Mouse (Mus musculus) G1E-ER4 (cell line): ENCODE measurements around the gene Mrps2. TPM values are rescaled to one million over a fixed set of nuclear protein-coding genes. Genes with fewer than 3 reads are reported as not detected.

ENCODE experiments used
- GATA1 ChIP-seq: IDR thresholded peaks from one replicate; pipeline ENCODE4 v1.8.0; 2012; ENCODE audit warnings: low read length, inconsistent platforms
- polyA plus RNA-seq: library from polyadenylated mRNA; stranded (reverse); fragments of >175 nt; gene quantifications from 2 replicates; pipeline ENCODE4 v1.2.3, GENCODE M21; 2012

Gene Mrps2
- polyA plus RNA-seq, 1 experiment, result 92.9 TPM

GRCm38 (mm10) chr2:28505795-28506194, 37.9 kb downstream of the Mrps2 start, which contains the start of gene Gm10134:
Gene Gm10134, plus strand, starts transcription at chr2:28506095.
- TF ChIP-seq GATA1, result no peak

GRCm38 (mm10) chr2:28506291-28506690, 38.4 kb downstream of the Mrps2 start:
- TF ChIP-seq GATA1, result no peak

- no peak for TF ChIP-seq GATA1
Measured at GRCm38 (mm10) chr2:28512798-28513401, 45.0 kb downstream of the Mrps2 start, which contains the start of gene Ralgds. Gene Ralgds, plus strand, starts transcription at chr2:28513125.

- TF ChIP-seq GATA1, result no peak
Measured at GRCm38 (mm10) chr2:28513431-28514370, 45.8 kb downstream of the Mrps2 start.

- no peak for TF ChIP-seq GATA1
Measured at GRCm38 (mm10) chr2:28514489-28514888, 46.6 kb downstream of the Mrps2 start.

GRCm38 (mm10) chr2:28517206-28517909, 49.5 kb downstream of the Mrps2 start:
- no peak for TF ChIP-seq GATA1

- no peak for TF ChIP-seq GATA1
Measured at GRCm38 (mm10) chr2:28518231-28518630, 50.4 kb downstream of the Mrps2 start.

GRCm38 (mm10) chr2:28520581-28520980, 52.7 kb downstream of the Mrps2 start:
- TF ChIP-seq GATA1, result no peak

Other genes with a start within 250 kb of the Mrps2 start
- gene Ppp1r26, start 21.3 kb upstream of the Mrps2 start, polyA plus RNA-seq, result not detected in 2 replicates
- 0.35 and 0.44 TPM in 2 replicates for gene 1700007K13Rik, start 1.7 kb upstream of the Mrps2 start, polyA plus RNA-seq
- gene Gbgt1, start 28.8 kb downstream of the Mrps2 start, polyA plus RNA-seq, result not detected in 2 replicates
- gene Gm10134, start 38.0 kb downstream of the Mrps2 start, polyA plus RNA-seq, result not detected in 2 replicates
- not detected in 2 replicates for gene Ralgds, start 45.1 kb downstream of the Mrps2 start, polyA plus RNA-seq
- gene Cel, start 95.3 kb downstream of the Mrps2 start, polyA plus RNA-seq, result not detected in 2 replicates
- gene Gtf3c5, start 115.7 kb downstream of the Mrps2 start, polyA plus RNA-seq, result 17.8 and 20.5 TPM in 2 replicates
- 391 and 491 TPM in 2 replicates for gene Gfi1b, start 153.9 kb downstream of the Mrps2 start, polyA plus RNA-seq
- 4.1 and 6.5 TPM in 2 replicates for gene Tsc1, start 173.2 kb downstream of the Mrps2 start, polyA plus RNA-seq
- gene Spaca9, start 231.7 kb downstream of the Mrps2 start, polyA plus RNA-seq, result 0.27 and 0.33 TPM in 2 replicates
- gene Ak8, start 232.1 kb downstream of the Mrps2 start, polyA plus RNA-seq, result 0.10 and 0.24 TPM in 2 replicates